Mouse (Mus musculus): ENCODE results near the gene Snx6.
"Not testable (repeated sequence)": the region's sequence is repeated elsewhere in the genome, so short reads cannot be mapped to it uniquely, and the experiment has no call there.

Gene Snx6

GRCm38 (mm10) chr12:54796516-54797195, 1.2 kb upstream of the Snx6 start:
- no peak for DNase-seq

DNA sequence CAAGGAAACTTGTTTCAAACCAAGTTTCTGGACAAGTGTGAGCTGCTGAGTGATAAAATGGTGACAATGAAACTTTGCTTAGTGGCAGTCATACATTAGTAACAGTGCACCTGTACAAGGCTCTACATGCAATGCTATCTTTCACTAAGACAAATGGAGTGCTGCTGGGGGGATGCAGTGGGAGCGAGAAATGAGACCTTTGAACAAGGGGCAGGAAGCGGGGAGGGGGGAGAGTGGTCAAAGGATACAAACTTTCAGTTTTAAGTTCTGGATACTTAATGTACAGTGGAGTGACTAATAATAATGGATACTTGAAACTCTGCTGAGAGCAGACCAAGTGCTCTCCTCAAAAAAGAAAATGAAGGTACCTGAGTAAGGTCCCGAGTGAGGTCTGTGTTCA, 1.1 kb downstream of the Snx6 start:
- DNase-seq = no peak

DNA sequence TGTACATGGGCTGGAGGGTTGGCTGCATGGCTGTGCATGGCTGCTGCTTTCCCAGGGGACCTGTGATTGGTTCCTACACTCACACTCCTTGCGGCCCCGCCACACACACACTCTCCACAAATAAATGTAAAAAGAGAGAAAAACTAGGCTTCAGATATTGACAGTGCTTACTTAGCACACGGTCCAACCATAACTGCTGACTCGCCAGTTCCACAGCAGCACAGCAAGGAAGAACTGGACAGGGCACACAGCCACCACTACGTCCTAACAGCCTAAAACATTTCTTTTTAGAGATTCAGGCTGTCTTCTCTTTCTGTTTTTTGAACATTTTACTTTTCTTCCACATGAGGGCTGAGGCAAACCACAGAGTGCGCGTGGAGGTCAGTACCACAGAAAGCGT, 4.0 kb downstream of the Snx6 start:
- no peak for DNase-seq

- peak; percentile 73 for DNase-seq
Measured at GRCm38 (mm10) chr12:54789346-54790143, 6.0 kb downstream of the Snx6 start.

DNA sequence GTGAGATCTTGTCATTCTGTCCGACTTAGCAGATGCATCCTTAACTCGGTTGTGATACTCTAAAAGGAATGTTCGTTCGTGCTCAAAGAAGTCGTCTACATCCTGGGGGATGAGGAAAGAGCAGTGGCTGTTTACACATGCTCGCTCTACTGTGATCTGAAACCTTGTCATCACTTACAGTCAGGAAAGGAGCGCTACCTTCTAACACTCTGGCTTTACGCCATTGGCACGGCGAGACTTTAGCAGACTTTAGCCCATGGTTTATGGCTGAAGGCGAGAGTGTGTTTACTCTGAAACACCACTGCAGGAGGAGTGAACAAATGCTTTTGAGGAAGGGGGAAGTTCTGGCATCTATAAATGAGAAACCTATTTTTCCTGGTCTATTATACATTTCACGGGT, 31.9 kb downstream of the Snx6 start:
- no peak for DNase-seq

DNA sequence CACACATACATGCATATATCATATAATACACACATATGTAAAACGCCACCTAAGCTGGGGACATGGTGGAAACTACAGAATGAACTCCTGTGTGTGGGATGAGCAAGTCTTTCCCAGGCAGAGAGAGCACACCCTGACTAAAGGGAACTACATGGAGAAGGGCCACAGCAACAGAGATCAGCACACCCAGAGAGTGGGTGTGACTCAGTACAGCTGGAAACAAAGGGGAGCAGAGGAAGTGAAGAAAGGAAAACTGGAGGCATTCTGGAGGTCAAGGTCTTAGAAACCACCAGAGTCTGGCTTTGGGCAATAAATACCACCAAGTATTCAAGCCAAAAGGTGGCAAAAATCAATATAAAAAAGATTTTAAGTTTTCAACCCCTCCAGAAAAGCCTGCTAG, 34.8 kb downstream of the Snx6 start:
- DNase-seq = no peak

- DNase-seq = no peak
Measured at GRCm38 (mm10) chr12:54758846-54759245, 36.7 kb downstream of the Snx6 start.

DNA sequence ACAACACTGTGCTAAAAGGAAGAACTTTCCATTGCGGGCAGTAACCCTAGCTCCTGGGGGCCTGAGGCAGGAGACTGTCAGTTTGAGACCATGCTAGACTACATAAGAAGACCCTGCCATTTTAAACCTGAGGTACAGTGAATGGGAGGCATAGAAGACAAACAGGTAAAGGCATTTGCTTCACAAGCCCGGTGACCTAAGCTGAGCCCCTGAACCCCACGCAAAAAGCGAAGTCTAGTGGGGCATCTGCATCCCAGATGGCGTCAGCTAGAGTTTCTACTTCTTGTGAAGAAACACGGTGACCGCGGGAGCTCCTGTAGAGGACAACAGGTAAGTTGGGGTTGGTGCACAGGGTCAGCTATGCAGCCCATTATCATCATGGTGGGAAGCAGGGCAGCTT, 46.9 kb downstream of the Snx6 start:
- no peak for DNase-seq

- not testable (repeated sequence) for DNase-seq
Measured at GRCm38 (mm10) chr12:54738661-54739243, 56.8 kb downstream of the Snx6 start.

- DNase-seq = not testable (repeated sequence)
Measured at GRCm38 (mm10) chr12:54737891-54738660, 57.4 kb downstream of the Snx6 start.

DNA sequence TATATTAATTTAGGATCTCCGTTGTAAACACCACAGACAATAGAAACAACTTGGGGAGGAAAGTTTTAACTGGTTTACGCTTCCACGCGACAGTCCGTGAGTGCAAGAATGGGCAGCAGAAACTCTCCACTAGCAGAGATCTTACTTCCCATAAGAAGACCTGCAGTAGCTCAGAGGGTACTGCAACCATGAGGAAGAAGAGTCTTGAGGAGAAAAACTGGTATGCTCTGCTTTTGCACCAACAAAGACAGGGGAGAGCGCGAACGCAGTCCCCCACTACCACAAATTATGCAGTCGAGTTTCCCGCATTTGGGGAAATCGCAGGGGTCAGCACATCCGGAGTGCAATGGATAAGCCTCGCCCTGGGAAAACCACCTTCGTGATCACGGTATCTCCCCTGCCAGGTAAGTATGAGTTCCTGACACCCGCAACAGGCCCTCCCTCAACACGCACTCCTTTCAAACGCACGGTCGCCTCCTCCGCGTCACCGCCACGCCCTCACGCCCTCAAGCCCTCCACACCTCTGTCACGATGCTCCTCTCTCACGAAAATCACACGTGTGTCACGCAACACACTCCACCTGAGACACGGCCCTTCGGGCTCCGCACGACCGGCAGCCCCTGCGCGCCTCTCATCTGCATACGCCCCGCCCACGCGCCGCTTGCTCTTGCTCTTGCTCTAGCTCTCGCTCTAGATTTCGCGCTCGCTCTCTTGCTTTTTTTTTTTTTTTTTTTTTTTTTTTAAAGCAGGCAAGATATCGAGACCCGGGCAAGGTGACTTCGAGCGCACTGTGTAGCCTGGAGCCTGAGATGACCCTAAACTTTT, 61.0 kb downstream of the Snx6 start:
- not testable (repeated sequence) for DNase-seq

- not testable (repeated sequence) for DNase-seq
Measured at GRCm38 (mm10) chr12:54729140-54730059, 66.1 kb downstream of the Snx6 start.

DNA sequence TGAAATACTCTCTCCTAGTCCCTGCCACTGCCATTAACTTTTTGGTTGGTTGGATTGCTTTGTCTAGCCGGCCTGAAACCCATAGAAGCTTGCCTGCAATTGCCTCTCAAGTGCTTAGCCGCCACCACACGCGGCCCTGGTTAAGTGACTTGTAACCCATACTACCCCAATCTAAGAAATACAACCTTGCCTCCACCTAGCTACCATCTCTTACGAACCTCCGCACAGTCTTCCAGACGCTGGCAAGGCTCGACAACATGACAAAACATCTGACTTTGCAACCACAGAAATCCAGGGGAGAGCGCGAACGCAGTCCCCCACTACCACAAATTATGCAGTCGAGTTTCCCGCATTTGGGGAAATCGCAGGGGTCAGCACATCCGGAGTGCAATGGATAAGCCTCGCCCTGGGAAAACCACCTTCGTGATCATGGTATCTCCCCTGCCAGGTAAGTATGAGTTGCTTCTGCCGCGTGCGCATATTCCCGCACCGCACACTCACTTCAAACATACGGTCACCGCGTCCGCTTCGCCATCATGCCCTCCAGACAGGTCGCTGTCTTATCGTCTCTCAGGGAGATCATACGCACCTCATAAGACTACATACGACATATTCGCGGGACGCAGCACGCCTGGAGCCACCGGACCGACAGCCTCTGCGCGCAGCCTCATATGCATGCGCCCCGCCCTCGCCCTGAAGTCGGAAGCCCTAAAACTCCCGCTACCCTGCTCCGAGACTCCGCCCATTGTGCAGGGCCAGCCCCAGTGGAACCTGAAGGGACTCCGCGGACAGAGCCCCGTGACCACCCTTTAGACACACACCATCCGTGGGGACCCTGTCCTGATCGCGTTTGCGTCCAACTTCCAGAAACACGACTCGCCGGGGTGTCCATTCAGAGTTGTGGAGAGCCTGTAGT, 76.4 kb downstream of the Snx6 start:
- DNase-seq = not testable (repeated sequence)

GRCm38 (mm10) chr12:54717516-54717915, 78.0 kb downstream of the Snx6 start:
- not testable (repeated sequence) for DNase-seq

- DNase-seq = not testable (repeated sequence)
Measured at GRCm38 (mm10) chr12:54713822-54714626, 81.5 kb downstream of the Snx6 start.

GRCm38 (mm10) chr12:54710494-54710879, 85.0 kb downstream of the Snx6 start:
- not testable (repeated sequence) for DNase-seq

DNA sequence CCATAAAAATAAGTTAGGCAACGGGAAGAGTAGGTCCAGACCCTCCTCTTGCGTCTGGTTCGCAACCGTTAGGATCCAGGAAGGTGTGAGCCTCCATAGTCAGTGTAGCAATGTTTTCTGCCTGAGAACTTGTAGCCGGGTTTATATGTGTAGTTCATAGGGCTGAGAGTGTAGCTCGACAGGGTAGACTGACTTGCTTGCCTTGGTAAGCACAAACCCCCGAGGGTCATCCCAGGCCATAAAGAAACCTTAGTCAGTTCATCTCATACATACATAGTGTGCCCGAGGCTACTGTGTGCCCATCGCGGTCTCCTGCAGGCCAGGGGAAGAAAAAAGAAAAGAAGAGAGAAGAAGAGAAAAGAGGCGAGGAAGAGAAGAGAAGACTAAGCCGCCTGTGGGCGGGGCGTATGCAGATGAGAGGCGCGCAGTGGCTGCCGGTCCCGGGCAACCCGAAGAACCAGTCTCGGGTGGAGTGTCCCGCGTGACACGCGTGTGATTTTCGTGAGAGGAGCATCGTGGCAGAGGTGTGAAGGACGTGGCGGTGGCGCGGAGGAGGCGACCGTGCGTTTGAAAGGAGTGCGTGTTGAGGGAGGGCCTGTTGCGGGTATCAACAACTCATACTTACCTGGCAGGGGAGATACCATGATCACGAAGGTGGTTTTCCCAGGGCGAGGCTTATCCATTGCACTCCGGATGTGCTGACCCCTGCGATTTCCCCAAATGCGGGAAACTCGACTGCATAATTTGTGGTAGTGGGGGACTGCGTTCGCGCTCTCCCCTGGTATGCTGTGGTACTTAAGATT, 85.6 kb downstream of the Snx6 start:
- not testable (repeated sequence) for DNase-seq

DNA sequence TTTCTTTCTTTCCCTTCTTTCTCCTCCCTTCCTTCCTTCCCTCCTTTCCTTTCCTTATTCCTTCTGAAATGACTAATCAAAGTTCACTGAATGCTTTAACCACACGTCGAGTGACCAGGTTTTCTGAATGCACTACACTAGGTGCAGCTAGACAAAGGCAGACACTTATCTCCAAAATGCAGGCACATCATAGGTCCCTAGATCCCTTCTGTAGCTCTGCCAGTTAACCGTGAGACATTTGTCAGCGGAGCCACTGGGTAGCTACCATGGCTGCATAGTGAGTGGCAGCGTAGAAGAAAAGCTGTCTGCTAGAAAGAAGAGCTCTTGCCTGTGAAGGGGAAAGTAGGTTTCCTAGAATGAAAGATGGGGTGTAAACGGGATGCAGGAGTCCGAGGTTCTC, 96.1 kb downstream of the Snx6 start:
- DNase-seq = no peak
